Comparison of ENCODE assay signal across 8 mouse cellular contexts in genomic region chr1:91251927-91252326, GRCm38 (mm10). TPM values are rescaled to one million over a fixed set of nuclear protein-coding genes. Genes with fewer than 3 reads are reported as not detected.
DNase-seq lines count a peak whose midpoint lies in the region; ATAC-seq and TF ChIP-seq lines count a peak whose summit lies in the region.

No protein-coding gene starts in this region.

- peaks cover 25% of the 10 kb centered on the region for H3K4me1 ChIP-seq in forebrain, embryonic 12.5 days
- peaks cover 27% of the 10 kb centered on the region for H3K4me1 ChIP-seq in forebrain, embryonic 15.5 days
- H3K4me1 ChIP-seq in MEL (ENCODE audit: control insufficient read depth in 1 of 2, insufficient read depth in 2 of 2, low read length in 2 of 2), result peaks cover 10 to 18% of the 10 kb centered on the region in 2 experiments

- H3K9me3 ChIP-seq in forebrain, embryonic 12.5 days, result no peaks in the 10 kb centered on the region
- no peaks in the 10 kb centered on the region for H3K9me3 ChIP-seq in forebrain, embryonic 15.5 days
- no peaks in the 10 kb centered on the region for H3K9me3 ChIP-seq in MEL (replicated peaks; ENCODE audit: insufficient read depth, low read length)

- H3K27ac ChIP-seq in forebrain, embryonic 12.5 days, result no peak overlapping the region
- H3K27ac ChIP-seq in forebrain, embryonic 15.5 days (replicated peaks), result no peak overlapping the region
- H3K27ac ChIP-seq in MEL (ENCODE audit: control insufficient read depth, low read depth, low read length), result no peak overlapping the region

- peak; percentile 20 to 63 (median 25); a peak in 5 of 6 replicates for TF ChIP-seq CTCF in MEL (IDR thresholded peaks at IDR 0.05 in 2 of 3, conservative IDR thresholded peaks at IDR 0.05 in 1 of 3; ENCODE audit: control insufficient read depth in 1 of 3, insufficient read depth in 1 of 3, low read depth in 2 of 3, low read length in 3 of 3, poor library complexity in 1 of 3, severe bottlenecking in 1 of 3)

- TF ChIP-seq RAD21 in MEL (IDR thresholded peaks at IDR 0.05; ENCODE audit: low read depth, low read length), result no peak; the same call in 1 of the 2 replicates

- DNase-seq in MEL (ENCODE audit: low read depth, low spot score), result peak; percentile 54
- DNase-seq in kidney, postnatal 36 days, result peak; percentile 20 to 42
- DNase-seq in frontal cortex, postnatal 14 days (ENCODE audit: low spot score in 2 of 2), result no peak
- DNase-seq in layer of hippocampus, adult 11-12 months (ENCODE audit: low spot score), result no peak

- no peak for TF ChIP-seq EP300 in MEL (IDR thresholded peaks at IDR 0.05; ENCODE audit: low read depth in 1 of 2, low read length in 2 of 2)

- H3ac ChIP-seq in myocyte (ENCODE audit: control insufficient read depth, insufficient read length), result no peak overlapping the region

- no peak overlapping the region for H3K4me3 ChIP-seq in forebrain, embryonic 12.5 days (replicated peaks)
- H3K4me3 ChIP-seq in forebrain, embryonic 15.5 days, result no peak overlapping the region
- H3K4me3 ChIP-seq in MEL (ENCODE audit: control insufficient read depth in 1 of 2, insufficient read depth in 1 of 2, low read depth in 2 of 2, low read length in 2 of 2), result peak overlapping the region in 1 of 2 experiments; percentile 79; a peak in 2 of 4 replicates
- H3K4me3 ChIP-seq in myocyte, result peak overlapping the region; percentile 68

- H3K4me2 ChIP-seq in forebrain, embryonic 12.5 days, result peak overlapping the region; percentile 93; the same call in 1 of the 2 replicates
- H3K4me2 ChIP-seq in forebrain, embryonic 15.5 days (replicated peaks), result no peak overlapping the region
- peak overlapping the region; percentile 92 for H3K4me2 ChIP-seq in myocyte (ENCODE audit: low read depth)

- ATAC-seq in forebrain, embryonic 12.5 days (ENCODE audit: low FRiP score), result no peak
- no peak for ATAC-seq in forebrain, embryonic 15.5 days (replicated peaks)
- peak; percentile 30 for ATAC-seq in erythroid progenitor cell, adult 5-6 weeks (replicated peaks; ENCODE audit: low FRiP score, poor library complexity, severe bottlenecking)

- TF ChIP-seq POLR2A in MEL (IDR thresholded peaks at IDR 0.05; ENCODE audit: control insufficient read depth in 1 of 2, insufficient read depth in 1 of 2, low read depth in 1 of 2, low read length in 2 of 2, poor library complexity in 1 of 2), result no peak
- TF ChIP-seq POLR2A in myocyte (IDR thresholded peaks at IDR 0.05; ENCODE audit: insufficient read length, low read depth), result no peak

- H3K79me2 ChIP-seq in MEL (ENCODE audit: control insufficient read depth, insufficient read depth, low read length, poor library complexity), result peaks cover 49% of the 10 kb centered on the region
- H3K79me2 ChIP-seq in myocyte (ENCODE audit: control insufficient read depth, insufficient read depth), result peaks cover 72% of the 10 kb centered on the region

- no peak overlapping the region for H3K9ac ChIP-seq in forebrain, embryonic 12.5 days
- H3K9ac ChIP-seq in forebrain, embryonic 15.5 days (replicated peaks), result no peak overlapping the region
- peak overlapping the region; percentile 2; the same call in 1 of the 2 replicates for H3K9ac ChIP-seq in MEL (ENCODE audit: control insufficient read depth, low read depth, low read length, poor library complexity, severe bottlenecking)

- no peaks in the 10 kb centered on the region for H3K27me3 ChIP-seq in forebrain, embryonic 12.5 days
- no peaks in the 10 kb centered on the region for H3K27me3 ChIP-seq in forebrain, embryonic 15.5 days
- H3K27me3 ChIP-seq in MEL (ENCODE audit: control insufficient read depth in 1 of 2, insufficient read depth in 2 of 2, low read length in 2 of 2) (no peaks in the 10 kb centered on the region), myocyte (ENCODE audit: control insufficient read depth, insufficient read depth, insufficient read length) (no peaks in the 10 kb centered on the region)

- 70% methylated on average over 8 of the region's 8 CpGs for WGBS in forebrain, embryonic 12.5 days
- 60% methylated on average over 8 of the region's 8 CpGs for WGBS in forebrain, embryonic 15.5 days

- peaks cover 3% of the 10 kb centered on the region; the same call in 1 of the 2 replicates for H3K36me3 ChIP-seq in forebrain, embryonic 12.5 days (replicated peaks)
- H3K36me3 ChIP-seq in forebrain, embryonic 15.5 days, result 0 out of 2 replicates have a peak, but pooled peaks cover 3% of the 10 kb centered on the region
- H3K36me3 ChIP-seq in MEL (ENCODE audit: control insufficient read depth in 1 of 2, insufficient read depth in 2 of 2, low read length in 2 of 2), result peaks cover 2 to 15% of the 10 kb centered on the region in 2 experiments; a peak in 3 of 4 replicates
- no peaks in the 10 kb centered on the region for H3K36me3 ChIP-seq in myocyte (ENCODE audit: control insufficient read depth, insufficient read depth)

TF ChIP-seq in MEL, 35 proteins besides CTCF, POLR2A, EP300 and RAD21:
- TF ChIP-seq TBP (IDR thresholded peaks at IDR 0.05; ENCODE audit: low read depth, low read length) (peak; percentile 71), ELF1 (IDR thresholded peaks at IDR 0.05; ENCODE audit: low read depth, low read length) (no peak)

TF ChIP-seq in myocyte, 11 proteins besides CTCF, POLR2A, EP300 and RAD21:
- no peak for TF ChIP-seq TCF3 (IDR thresholded peaks at IDR 0.05; ENCODE audit: insufficient read length, low read depth)

RNA-seq across cellular contexts. Expression of gene Ube2f, which starts 1.8 kb away (rescaled TPM):
- 75.9 and 78.9 TPM in 2 replicates for polyA plus RNA-seq in forebrain, embryonic 12.5 days (2016; fragmentation: Nextera tagmentation; extraction: Ambion mirVana)
- 68.7 and 70.3 TPM in 2 replicates for polyA plus RNA-seq in forebrain, embryonic 15.5 days (2015; fragmentation: Nextera tagmentation; extraction: Ambion mirVana)
- total RNA-seq in MEL (2012; rRNA removed), result 50.0 and 57.4 TPM in 2 replicates
- polyA plus RNA-seq in MEL (2012; ENCODE audit: insufficient read depth in 1 of 2, insufficient read length in 2 of 2, low read depth in 1 of 2, low replicate concordance in 2 of 2, missing spikeins in 1 of 2) (10 to 100 TPM in 1 of 2 experiments, not detected in 1; 71.3 TPM), myocyte (2012; fragmentation: generic; extraction: Trizol) (70.3 TPM)
- total RNA-seq in erythroid progenitor cell, adult 5-6 weeks (2015; ENCODE audit: low replicate concordance), result 46.9 and 60.8 TPM in 2 replicates
- total RNA-seq in erythroid progenitor cell, adult 5-6 weeks (2017; ENCODE audit: low replicate concordance), result 11.9 and 48.8 TPM in 2 replicates

RNA-seq across cellular contexts. Expression of gene Scly, which starts 46.2 kb away (rescaled TPM):
- polyA plus RNA-seq in forebrain, embryonic 12.5 days (2016; fragmentation: Nextera tagmentation; extraction: Ambion mirVana), result 11.1 and 12.0 TPM in 2 replicates
- polyA plus RNA-seq in forebrain, embryonic 15.5 days (2015; fragmentation: Nextera tagmentation; extraction: Ambion mirVana), result 7.9 and 9.1 TPM in 2 replicates
- total RNA-seq in MEL (2012; rRNA removed), result 19.3 and 23.1 TPM in 2 replicates
- polyA plus RNA-seq in MEL (2012; ENCODE audit: insufficient read depth in 1 of 2, insufficient read length in 2 of 2, low read depth in 1 of 2, low replicate concordance in 2 of 2, missing spikeins in 1 of 2) (10 to 100 TPM in 1 of 2 experiments, not detected in 1; 48.8 TPM), myocyte (2012; fragmentation: generic; extraction: Trizol) (21.9 TPM)
- 27.0 and 42.3 TPM in 2 replicates for total RNA-seq in erythroid progenitor cell, adult 5-6 weeks (2015; ENCODE audit: low replicate concordance)
- total RNA-seq in erythroid progenitor cell, adult 5-6 weeks (2017; ENCODE audit: low replicate concordance), result 39.7 and 51.1 TPM in 2 replicates

Comparison
In these comparisons a context has a peak if more than half of its experiments do, and no peak if none do; other contexts are left out.
1. DNase-seq: peak in MEL (single experiment) and kidney, postnatal 36 days (2 of 2); none in frontal cortex, postnatal 14 days (0 of 2) and layer of hippocampus, adult 11-12 months (single experiment).